Mouse (Mus musculus): ENCODE measurements around the gene Synm. TPM values are rescaled to one million over a fixed set of nuclear protein-coding genes. Genes with fewer than 3 reads are reported as not detected.

Synm gene
- polyA plus RNA-seq, 1 experiment from 2014 or later, result 7.1 TPM

DNA sequence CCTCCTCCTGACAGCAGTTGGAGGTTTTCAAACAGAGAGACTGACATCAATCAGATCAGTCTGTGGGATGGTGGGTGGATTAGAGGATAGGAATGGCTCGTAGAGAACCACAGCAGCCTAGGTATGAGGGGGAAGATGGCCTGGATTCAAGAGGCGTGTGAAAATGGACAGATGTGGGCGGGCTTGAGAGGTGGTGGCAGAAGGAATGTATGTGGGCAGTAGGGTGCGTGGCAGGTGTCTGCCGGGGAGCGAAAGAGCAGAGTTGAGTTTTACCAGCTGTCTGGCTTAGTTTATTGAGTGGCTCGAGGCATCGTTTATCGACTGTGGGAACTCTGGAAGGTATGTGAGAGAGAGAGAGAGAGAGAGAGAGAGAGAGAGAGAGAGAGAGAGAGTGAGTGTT is 78.5 kb downstream of the Synm start:
- ATAC-seq, result no peak

More for the DNA sequence above, 78.5 kb downstream of the Synm start:
- no peaks in the 10 kb centered on the region for H3K9me3 ChIP-seq (ENCODE audit: control insufficient read depth, low read length)
- H3K4me1 ChIP-seq (ENCODE audit: control insufficient read depth, insufficient read depth, low read depth, low read length), result no peaks in the 10 kb centered on the region
- H3K4me2 ChIP-seq (ENCODE audit: low read length), result no peak overlapping the region
- H3K27ac ChIP-seq (ENCODE audit: low read depth, low read length), result no peak overlapping the region
- no peaks in the 10 kb centered on the region for H3K27me3 ChIP-seq (replicated peaks; ENCODE audit: control insufficient read depth, insufficient read depth, low read length)
- WGBS, result 84% methylated on average over 9 of the region's 9 CpGs
- no peak overlapping the region for H3K4me3 ChIP-seq (ENCODE audit: low read length)
- no peak overlapping the region for H3K9ac ChIP-seq (ENCODE audit: low read depth, low read length)
- H3K36me3 ChIP-seq (ENCODE audit: control insufficient read depth, insufficient read depth, low read length), result no peaks in the 10 kb centered on the region

Small RNAs within 50 kb of the gene (microRNA-seq; reads per million reads assigned to microRNA genes)
- not detected for gene Gm23844

Other genes with a start within 250 kb of the Synm start
- gene Lrrc28, start 114.5 kb downstream of the Synm start, polyA plus RNA-seq (2015; fragmentation: Nextera tagmentation; extraction: Ambion mirVana), result 21.1 and 21.2 TPM in 2 replicates
- gene Ttc23, start 112.3 kb downstream of the Synm start, polyA plus RNA-seq (2015; fragmentation: Nextera tagmentation; extraction: Ambion mirVana), result 7.6 and 9.9 TPM in 2 replicates
- 16.4 and 19.3 TPM in 2 replicates for gene Igf1r, start 193.1 kb upstream of the Synm start, polyA plus RNA-seq (2015; fragmentation: Nextera tagmentation; extraction: Ambion mirVana)